Mouse (Mus musculus) stomach, embryonic 14.5 days (tissue): ENCODE results near the gene Dapk1. TPM values are rescaled to one million over a fixed set of nuclear protein-coding genes. Genes with fewer than 3 reads are reported as not detected.

Experiments used
- ATAC-seq: fragments of 200-750 bp; cut with Nextera tagmentation; 2 replicates; pipeline ENCODE4 v1.8.0; 2017; ENCODE audit warnings: low read depth, moderate TSS enrichment; ENCODE audit not compliant: insufficient number of reproducible peaks, insufficient read depth, low FRiP score
- H3K27ac ChIP-seq: fragments of 300-500 bp; sonication (generic); 2 replicates; pipeline ENCODE4 v1.5.1; 2014; ENCODE audit warnings: mild to moderate bottlenecking, low read length, moderate library complexity, mixed read lengths
- H3K27me3 ChIP-seq: fragments of 300-500 bp; sonication (generic); 2 replicates; pipeline ENCODE4 v1.6.1; 2014; ENCODE audit warnings: low read length, control low read depth, mixed read lengths; ENCODE audit not compliant: control insufficient read depth, insufficient read depth
- H3K36me3 ChIP-seq: fragments of 300-500 bp; sonication (generic); 2 replicates; pipeline ENCODE4 v1.6.1; 2014; ENCODE audit warnings: mild to moderate bottlenecking, control low read depth, low read length, moderate library complexity, mixed read lengths; ENCODE audit not compliant: control insufficient read depth, insufficient read depth
- H3K4me1 ChIP-seq: fragments of 300-500 bp; sonication (generic); 2 replicates; pipeline ENCODE4 v1.6.1; 2014; ENCODE audit warnings: low read length, control low read depth, mixed read lengths; ENCODE audit not compliant: control insufficient read depth, insufficient read depth
- H3K4me2 ChIP-seq: fragments of 300-500 bp; sonication (generic); replicated peaks from 2 replicates; pipeline ENCODE4 v1.6.1; 2014; ENCODE audit warnings: low read depth, low read length, control low read depth
- H3K4me3 ChIP-seq: fragments of 300-500 bp; sonication (generic); 2 replicates; pipeline ENCODE4 v1.5.1; 2014; ENCODE audit warnings: low read depth, low read length, control low read depth
- H3K9ac ChIP-seq: fragments of 300-500 bp; sonication (generic); replicated peaks from 2 replicates; pipeline ENCODE4 v1.6.1; 2014; ENCODE audit warnings: low read depth, mild to moderate bottlenecking, control low read depth, low read length, moderate library complexity, mixed read lengths
- H3K9me3 ChIP-seq: fragments of 300-500 bp; sonication (generic); 2 replicates; pipeline ENCODE4 v1.6.1; 2016; ENCODE audit warnings: low read depth, low read length, control low read depth; ENCODE audit not compliant: control insufficient read depth
- WGBS: fragments of 180-500 bp; shearing (Covaris S2); extraction: QIAGEN DNeasy Blood & Tissue Kit; methylation state at CpG from one replicate; pipeline ENCODE4 v1.1.7; 2014; 5-methylcytosine and 5-hydroxymethylcytosine counted together
- polyA plus RNA-seq: library from polyadenylated mRNA; unstranded; fragments of >200 nt; fragmentation: Nextera tagmentation; extraction: Ambion mirVana; gene quantifications from 2 replicates; pipeline ENCODE4 v1.2.1, GENCODE M21; 2014

Dapk1 gene
- polyA plus RNA-seq, 1 experiment from 2014 or later: 21.6 TPM

- no peak for ATAC-seq
Measured at GRCm38 (mm10) chr13:60759136-60759535, 157.4 kb downstream of the Dapk1 start.

GRCm38 (mm10) chr13:60760392-60760791 is 158.6 kb downstream of the Dapk1 start:
- Histone ChIP-seq H3K4me3 (no peak overlapping the region), H3K9me3 (no peaks in the 10 kb centered on the region), H3K4me2 (no peak overlapping the region), H3K27ac (no peak overlapping the region), H3K27me3 (no peaks in the 10 kb centered on the region), H3K9ac (no peak overlapping the region), H3K4me1 (no peaks in the 10 kb centered on the region), H3K36me3 (peaks cover 5% of the 10 kb centered on the region; the same call in 1 of the 2 replicates)
- peak; percentile 46; the same call in 1 of the 2 replicates for ATAC-seq
- 91% methylated on average over 12 of the region's 12 CpGs for WGBS

More at GRCm38 (mm10) chr13:60759136-60759535, 157.4 kb downstream of the Dapk1 start:
- H3K9me3 ChIP-seq: no peaks in the 10 kb centered on the region
- H3K4me2 ChIP-seq: no peak overlapping the region
- peaks cover 5% of the 10 kb centered on the region; the same call in 1 of the 2 replicates for H3K36me3 ChIP-seq
- 38% methylated on average over 6 of the region's 6 CpGs for WGBS
- H3K4me1 ChIP-seq: no peaks in the 10 kb centered on the region
- no peak overlapping the region for H3K4me3 ChIP-seq
- H3K27ac ChIP-seq: no peak overlapping the region
- no peak overlapping the region for H3K9ac ChIP-seq
- H3K27me3 ChIP-seq: no peaks in the 10 kb centered on the region

DNA sequence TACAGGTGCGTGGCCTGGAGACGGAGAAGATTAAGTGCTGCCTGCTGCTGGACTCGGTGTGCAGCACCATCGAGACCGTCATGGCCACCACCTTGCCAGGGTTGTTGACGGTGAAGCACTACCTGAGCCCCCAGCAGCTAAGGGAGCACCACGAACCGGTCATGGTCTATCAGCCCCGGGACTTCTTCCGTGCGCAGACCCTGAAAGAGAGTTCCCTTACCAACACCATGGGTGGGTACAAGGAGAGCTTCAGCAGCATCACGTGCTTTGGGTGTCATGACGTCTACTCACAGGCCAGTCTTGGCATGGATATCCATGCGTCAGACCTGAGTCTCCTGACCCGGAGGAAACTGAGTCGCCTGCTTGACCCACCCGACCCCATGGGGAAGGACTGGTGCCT is 159.4 kb downstream of the Dapk1 start:
- no peaks in the 10 kb centered on the region for H3K4me1 ChIP-seq
- ATAC-seq: no peak
- WGBS: 97% methylated on average over 17 of the region's 17 CpGs

GRCm38 (mm10) chr13:60780534-60780933 is 178.8 kb downstream of the Dapk1 start:
- H3K27me3 ChIP-seq: no peaks in the 10 kb centered on the region
- 80% methylated on average over 3 of the region's 3 CpGs for WGBS
- ATAC-seq: no peak
- no peaks in the 10 kb centered on the region for H3K36me3 ChIP-seq
- H3K4me1 ChIP-seq: no peaks in the 10 kb centered on the region
- no peak overlapping the region for H3K27ac ChIP-seq
- H3K9ac ChIP-seq: no peak overlapping the region
- H3K4me3 ChIP-seq: no peak overlapping the region
- no peaks in the 10 kb centered on the region for H3K9me3 ChIP-seq
- H3K4me2 ChIP-seq: no peak overlapping the region

More for the DNA sequence above, 159.4 kb downstream of the Dapk1 start:
- Histone ChIP-seq H3K27ac (no peak overlapping the region), H3K36me3 (peaks cover 5% of the 10 kb centered on the region; the same call in 1 of the 2 replicates), H3K4me2 (no peak overlapping the region), H3K9me3 (no peaks in the 10 kb centered on the region), H3K27me3 (no peaks in the 10 kb centered on the region), H3K9ac (no peak overlapping the region), H3K4me3 (no peak overlapping the region)

- Histone ChIP-seq H3K27ac (no peak overlapping the region), H3K9me3 (no peaks in the 10 kb centered on the region), H3K4me1 (no peaks in the 10 kb centered on the region), H3K4me2 (no peak overlapping the region), H3K9ac (no peak overlapping the region), H3K4me3 (no peak overlapping the region), H3K36me3 (no peaks in the 10 kb centered on the region), H3K27me3 (no peaks in the 10 kb centered on the region)
- ATAC-seq: no peak
- WGBS: 86% methylated on average over 7 of the region's 7 CpGs
Measured at GRCm38 (mm10) chr13:60783301-60783700, 181.6 kb downstream of the Dapk1 start.

- H3K4me2 ChIP-seq: no peak within 1 kb of the TSS
- no peaks in the 10 kb centered on the region for H3K27me3 ChIP-seq
- no peak within 1 kb of the TSS for H3K27ac ChIP-seq
- no peaks in the 10 kb centered on the region for H3K4me1 ChIP-seq
- H3K36me3 ChIP-seq: no peaks in the 10 kb centered on the region
- ATAC-seq: no peak
- no peak within 1 kb of the TSS for H3K9ac ChIP-seq
- no peak within 1 kb of the TSS for H3K4me3 ChIP-seq
- no peaks in the 10 kb centered on the region for H3K9me3 ChIP-seq
Measured at GRCm38 (mm10) chr13:60786264-60786663, 184.5 kb downstream of the Dapk1 start, which contains the start of gene BC051665. TSS of gene BC051665 (minus strand) at chr13:60786364.

DNA sequence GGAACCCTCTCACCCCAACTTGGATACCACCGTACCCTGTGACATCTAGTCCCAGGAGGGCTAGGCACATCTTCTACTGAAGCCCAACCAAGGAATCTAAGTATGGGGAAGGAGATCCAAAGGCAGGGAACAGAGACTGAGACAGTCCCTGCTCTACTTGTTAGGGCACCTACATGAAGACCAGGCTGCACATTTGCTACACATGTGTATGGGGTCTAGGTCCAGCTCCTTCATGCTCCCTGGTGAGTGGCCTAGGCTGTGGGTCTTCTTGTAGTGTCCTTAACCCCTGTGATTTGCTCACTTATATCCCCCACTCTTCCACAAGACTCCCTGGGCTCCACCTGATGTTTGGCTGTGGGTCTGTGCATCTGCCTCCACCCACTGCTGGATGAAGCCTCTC is 187.7 kb downstream of the Dapk1 start:
- no peaks in the 10 kb centered on the region for H3K4me1 ChIP-seq
- H3K36me3 ChIP-seq: no peaks in the 10 kb centered on the region
- H3K27me3 ChIP-seq: no peaks in the 10 kb centered on the region
- H3K4me3 ChIP-seq: no peak overlapping the region
- 86% methylated on average over 1 of the region's 1 CpGs for WGBS
- no peak overlapping the region for H3K27ac ChIP-seq
- H3K4me2 ChIP-seq: no peak overlapping the region
- H3K9ac ChIP-seq: no peak overlapping the region
- ATAC-seq: no peak
- H3K9me3 ChIP-seq: no peaks in the 10 kb centered on the region

- Histone ChIP-seq H3K4me2 (no peak within 1 kb of the TSS), H3K9me3 (no peaks in the 10 kb centered on the region), H3K9ac (no peak within 1 kb of the TSS), H3K36me3 (no peaks in the 10 kb centered on the region), H3K4me1 (no peaks in the 10 kb centered on the region), H3K27me3 (no peaks in the 10 kb centered on the region), H3K27ac (no peak within 1 kb of the TSS), H3K4me3 (no peak within 1 kb of the TSS)
- no peak for ATAC-seq
- 82% methylated on average over 1 of the region's 1 CpGs for WGBS
Measured at GRCm38 (mm10) chr13:60802749-60803148, 201.0 kb downstream of the Dapk1 start, which contains the start of gene Ctsll3. TSS of gene Ctsll3 (minus strand) at chr13:60802849.

DNA sequence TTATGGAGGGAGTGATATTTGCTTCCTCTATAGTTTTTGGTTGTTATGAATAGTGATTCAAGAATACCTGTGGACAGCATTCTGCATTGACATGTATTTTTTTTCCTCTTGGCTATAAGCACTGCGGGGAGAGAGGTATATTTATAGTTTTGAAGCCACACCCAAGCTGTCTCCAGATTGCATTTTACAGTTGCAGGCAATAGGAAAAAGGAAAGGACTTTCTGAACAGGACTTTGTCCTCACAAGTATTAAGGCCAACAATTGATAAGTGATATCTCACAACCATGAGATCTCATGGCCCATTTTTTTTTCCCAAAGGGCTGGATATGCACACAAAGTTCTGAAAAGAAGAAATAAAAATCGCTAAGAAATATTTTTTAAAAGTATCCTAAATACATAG is 207.9 kb downstream of the Dapk1 start:
- no peaks in the 10 kb centered on the region for H3K4me1 ChIP-seq
- no peaks in the 10 kb centered on the region for H3K27me3 ChIP-seq
- no peaks in the 10 kb centered on the region for H3K9me3 ChIP-seq
- H3K36me3 ChIP-seq: no peaks in the 10 kb centered on the region
- ATAC-seq: no peak
- no peak overlapping the region for H3K27ac ChIP-seq
- no peak overlapping the region for H3K4me3 ChIP-seq
- H3K9ac ChIP-seq: no peak overlapping the region
- 66% methylated on average over 2 of the region's 2 CpGs for WGBS
- no peak overlapping the region for H3K4me2 ChIP-seq
